Mouse (Mus musculus): ENCODE measurements around the gene Rab42. TPM values are rescaled to one million over a fixed set of nuclear protein-coding genes. Genes with fewer than 3 reads are reported as not detected.
A peak's percentile ranks its signal among the peaks of the same experiment; 100 is the strongest.

Rab42 gene
- polyA plus RNA-seq, 1 experiment from 2014 or later = 0.73 TPM

- H3K27me3 ChIP-seq (ENCODE audit: insufficient read depth, low read length) = no peaks in the 10 kb centered on the region
- DNase-seq (no peak), ATAC-seq (0 out of 2 replicates have a peak, but pooled peaks have one; percentile 23)
- peaks cover 18% of the 10 kb centered on the region for H3K36me3 ChIP-seq (replicated peaks; ENCODE audit: insufficient read depth, low read length)
- no peak overlapping the region for H3K9ac ChIP-seq (replicated peaks)
- peaks cover 15% of the 10 kb centered on the region for H3K4me1 ChIP-seq (ENCODE audit: insufficient read depth)
- H3K9me3 ChIP-seq (ENCODE audit: low read length) = no peaks in the 10 kb centered on the region
- no peak overlapping the region for H3K4me2 ChIP-seq (ENCODE audit: low read depth, low read length)
- 44% methylated on average over 2 of the region's 2 CpGs for WGBS (ENCODE audit: insufficient replicate concordance)
- TF ChIP-seq CTCF (IDR thresholded peaks at IDR 0.05; ENCODE audit: low read depth) = no peak
- no peak for TF ChIP-seq EP300 (IDR thresholded peaks at IDR 0.05; ENCODE audit: low read depth)
- no peak overlapping the region for H3K4me3 ChIP-seq (ENCODE audit: low read depth, low read length)
- H3K27ac ChIP-seq (ENCODE audit: low read depth) = no peak overlapping the region
These were observed 49.6 kb downstream of the Rab42 start for GRCm38 (mm10) chr4:132253622-132254021.

- no peak for DNase-seq
- Histone ChIP-seq H3K4me3 (ENCODE audit: low read depth, low read length) (no peak overlapping the region), H3K9me3 (ENCODE audit: low read length) (no peaks in the 10 kb centered on the region), H3K9ac (replicated peaks) (no peak overlapping the region), H3K27me3 (ENCODE audit: insufficient read depth, low read length) (no peaks in the 10 kb centered on the region), H3K36me3 (replicated peaks; ENCODE audit: insufficient read depth, low read length) (peaks cover 23% of the 10 kb centered on the region), H3K4me2 (ENCODE audit: low read depth, low read length) (no peak overlapping the region), H3K4me1 (ENCODE audit: insufficient read depth) (peaks cover 17% of the 10 kb centered on the region), H3K27ac (ENCODE audit: low read depth) (no peak overlapping the region)
- WGBS (ENCODE audit: insufficient replicate concordance) = 81% methylated on average over 8 of the region's 8 CpGs
- ATAC-seq = no peak
- TF ChIP-seq CTCF (IDR thresholded peaks at IDR 0.05; ENCODE audit: low read depth) (no peak), EP300 (IDR thresholded peaks at IDR 0.05; ENCODE audit: low read depth) (no peak)
These were observed 50.1 kb downstream of the Rab42 start for GRCm38 (mm10) chr4:132253128-132253527.

Other genes with a start within 250 kb of the Rab42 start
- gene Gm10300, start 228.7 kb downstream of the Rab42 start, polyA plus RNA-seq (2015; fragmentation: Nextera tagmentation; extraction: Ambion mirVana) = 0.18 and 0.28 TPM in 2 replicates
- gene Epb41, start 228.1 kb downstream of the Rab42 start, polyA plus RNA-seq (2015; fragmentation: Nextera tagmentation; extraction: Ambion mirVana) = 65.7 and 75.1 TPM in 2 replicates
- not detected in 2 replicates for gene Oprd1, start 158.9 kb downstream of the Rab42 start, polyA plus RNA-seq (2015; fragmentation: Nextera tagmentation; extraction: Ambion mirVana)
- gene Ythdf2, start 91.1 kb downstream of the Rab42 start, polyA plus RNA-seq (2015; fragmentation: Nextera tagmentation; extraction: Ambion mirVana) = 26.9 and 27.6 TPM in 2 replicates
- 6.9 and 8.9 TPM in 2 replicates for gene Gmeb1, start 41.8 kb downstream of the Rab42 start, polyA plus RNA-seq (2015; fragmentation: Nextera tagmentation; extraction: Ambion mirVana)
- gene Taf12, start 29.0 kb downstream of the Rab42 start, polyA plus RNA-seq (2015; fragmentation: Nextera tagmentation; extraction: Ambion mirVana) = 27.8 and 28.2 TPM in 2 replicates
- gene Trnau1ap, start 26.2 kb upstream of the Rab42 start, polyA plus RNA-seq (2015; fragmentation: Nextera tagmentation; extraction: Ambion mirVana) = 30.4 and 33.8 TPM in 2 replicates
- 21.3 and 25.6 TPM in 2 replicates for gene Rcc1, start 50.2 kb upstream of the Rab42 start, polyA plus RNA-seq (2015; fragmentation: Nextera tagmentation; extraction: Ambion mirVana)
- gene Phactr4, start 119.1 kb upstream of the Rab42 start, polyA plus RNA-seq (2015; fragmentation: Nextera tagmentation; extraction: Ambion mirVana) = 6.2 and 7.7 TPM in 2 replicates
- 8.0 and 10.1 TPM in 2 replicates for gene Med18, start 160.5 kb upstream of the Rab42 start, polyA plus RNA-seq (2015; fragmentation: Nextera tagmentation; extraction: Ambion mirVana)
- gene Sesn2, start 207.1 kb upstream of the Rab42 start, polyA plus RNA-seq (2015; fragmentation: Nextera tagmentation; extraction: Ambion mirVana) = 7.3 and 8.7 TPM in 2 replicates
- gene Atpif1, start 230.3 kb upstream of the Rab42 start, polyA plus RNA-seq (2015; fragmentation: Nextera tagmentation; extraction: Ambion mirVana) = 935 and 945 TPM in 2 replicates
- 70.7 and 71.5 TPM in 2 replicates for gene Dnajc8, start 232.2 kb upstream of the Rab42 start, polyA plus RNA-seq (2015; fragmentation: Nextera tagmentation; extraction: Ambion mirVana)